Mouse (Mus musculus) limb, embryonic 10.5 days (tissue): ENCODE data around the gene Dmrta2. TPM values are rescaled to one million over a fixed set of nuclear protein-coding genes. Genes with fewer than 3 reads are reported as not detected.

Experiments used
- DNase-seq: peaks from one replicate; pipeline ENCODE4 v3.0.0-alpha.2; 2017; ENCODE audit warnings: low spot score
- H3K27ac ChIP-seq: fragments of 300-500 bp; sonication (generic); 2 replicates; pipeline ENCODE4 v1.5.1; 2016; ENCODE audit warnings: mild to moderate bottlenecking
- H3K27me3 ChIP-seq: fragments of 300-500 bp; sonication (generic); 2 replicates; pipeline ENCODE4 v1.6.1; 2016; ENCODE audit warnings: low read depth, mild to moderate bottlenecking; ENCODE audit not compliant: poor library complexity, severe bottlenecking
- H3K36me3 ChIP-seq: fragments of 300-500 bp; sonication (generic); 2 replicates; pipeline ENCODE4 v1.6.1; 2016; ENCODE audit warnings: mild to moderate bottlenecking, moderate library complexity
- H3K4me1 ChIP-seq: fragments of 300-500 bp; sonication (generic); 2 replicates; pipeline ENCODE4 v1.6.1; 2016
- H3K4me3 ChIP-seq: fragments of 300-500 bp; sonication (generic); 2 replicates; pipeline ENCODE4 v1.5.1; 2016; ENCODE audit warnings: mild to moderate bottlenecking, moderate library complexity
- H3K9me3 ChIP-seq: fragments of 300-500 bp; sonication (generic); replicated peaks from 2 replicates; pipeline ENCODE4 v1.6.1; 2016; ENCODE audit warnings: mild to moderate bottlenecking
- WGBS: fragments of 180-500 bp; shearing (Covaris S2); methylation state at CpG from one replicate; pipeline ENCODE4 v1.1.7; 2016; 5-methylcytosine and 5-hydroxymethylcytosine counted together
- polyA plus RNA-seq: library from polyadenylated mRNA; unstranded; fragments of >200 nt; fragmentation: Nextera tagmentation; extraction: Ambion mirVana; gene quantifications from 2 replicates; pipeline ENCODE4 v1.2.1, GENCODE M21; 2016

Dmrta2 gene
- polyA plus RNA-seq, 1 experiment from 2014 or later, result 0.20 TPM

DNA sequence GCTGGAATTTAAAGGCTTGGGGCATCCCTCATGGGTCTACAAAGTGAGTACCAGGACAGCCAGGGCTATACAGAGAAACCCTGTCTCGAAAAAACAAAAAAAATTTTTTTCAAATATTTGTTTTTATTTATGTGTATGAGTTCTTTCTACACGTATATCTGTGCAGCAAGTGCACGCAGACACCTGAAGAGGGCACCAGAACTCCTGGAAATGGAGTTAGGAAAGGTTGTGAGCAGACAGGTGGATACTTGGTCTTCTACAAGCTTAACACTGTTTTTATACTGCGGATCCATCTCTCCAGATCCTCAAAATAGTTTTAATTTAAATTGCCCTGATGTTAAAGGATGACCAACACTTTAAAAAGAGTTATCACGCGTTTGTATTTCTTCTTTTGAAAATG, 11.4 kb downstream of the Dmrta2 start:
- Histone ChIP-seq H3K27ac (no peak overlapping the region), H3K36me3 (no peaks in the 10 kb centered on the region), H3K4me1 (peaks cover 8% of the 10 kb centered on the region; the same call in 1 of the 2 replicates), H3K9me3 (no peaks in the 10 kb centered on the region), H3K27me3 (peaks cover 98% of the 10 kb centered on the region), H3K4me3 (no peak overlapping the region)
- DNase-seq, result no peak
- WGBS, result 33% methylated on average over 6 of the region's 6 CpGs

DNA sequence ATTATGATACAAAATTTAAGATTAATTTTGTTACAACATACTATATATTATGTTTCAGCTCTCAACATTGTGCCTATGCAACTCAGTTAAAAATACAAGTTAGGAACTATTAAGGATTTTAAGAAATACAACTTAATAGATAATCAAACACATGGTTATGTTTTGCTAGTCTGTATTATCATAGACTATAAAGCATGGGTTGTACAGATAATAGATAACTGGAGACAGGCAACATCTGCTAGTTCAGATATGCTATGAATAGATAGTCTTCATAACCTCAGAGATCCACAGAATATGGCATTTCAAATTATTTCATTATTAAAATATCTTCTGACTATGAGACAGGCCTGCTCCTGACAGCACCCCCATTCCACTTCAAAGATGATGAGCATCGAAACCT, 28.2 kb downstream of the Dmrta2 start:
- no peak for DNase-seq
- H3K36me3 ChIP-seq, result no peaks in the 10 kb centered on the region
- no peaks in the 10 kb centered on the region for H3K27me3 ChIP-seq
- H3K27ac ChIP-seq, result no peak overlapping the region
- H3K4me3 ChIP-seq, result no peak overlapping the region
- no peaks in the 10 kb centered on the region for H3K9me3 ChIP-seq
- no peaks in the 10 kb centered on the region for H3K4me1 ChIP-seq
- 96% methylated on average over 1 of the region's 1 CpGs for WGBS

DNA sequence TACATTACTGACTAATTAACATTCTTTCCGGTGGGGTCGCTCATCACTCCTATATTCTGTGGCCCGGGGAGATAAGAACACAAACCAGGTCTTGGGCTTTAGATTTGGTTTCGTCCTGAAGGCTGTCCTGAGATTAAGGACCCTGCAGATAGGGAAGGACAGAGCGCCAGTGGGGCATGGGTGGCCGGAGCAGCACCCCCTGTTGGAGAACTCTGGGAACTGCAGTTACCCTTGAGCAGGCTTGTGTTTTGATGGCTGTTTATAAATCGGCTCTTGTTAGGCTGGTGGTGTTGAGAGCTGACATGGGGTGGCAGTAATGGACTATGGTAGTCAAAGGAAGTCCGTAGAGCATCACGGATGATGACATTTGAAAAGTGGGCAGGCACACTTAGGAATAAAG, 41.3 kb downstream of the Dmrta2 start:
- DNase-seq, result no peak
- Histone ChIP-seq H3K4me1 (peaks cover 11% of the 10 kb centered on the region), H3K36me3 (no peaks in the 10 kb centered on the region), H3K27me3 (peaks cover 42% of the 10 kb centered on the region), H3K4me3 (no peak overlapping the region), H3K9me3 (no peaks in the 10 kb centered on the region), H3K27ac (no peak overlapping the region)
- 48% methylated on average over 9 of the region's 9 CpGs for WGBS

DNA sequence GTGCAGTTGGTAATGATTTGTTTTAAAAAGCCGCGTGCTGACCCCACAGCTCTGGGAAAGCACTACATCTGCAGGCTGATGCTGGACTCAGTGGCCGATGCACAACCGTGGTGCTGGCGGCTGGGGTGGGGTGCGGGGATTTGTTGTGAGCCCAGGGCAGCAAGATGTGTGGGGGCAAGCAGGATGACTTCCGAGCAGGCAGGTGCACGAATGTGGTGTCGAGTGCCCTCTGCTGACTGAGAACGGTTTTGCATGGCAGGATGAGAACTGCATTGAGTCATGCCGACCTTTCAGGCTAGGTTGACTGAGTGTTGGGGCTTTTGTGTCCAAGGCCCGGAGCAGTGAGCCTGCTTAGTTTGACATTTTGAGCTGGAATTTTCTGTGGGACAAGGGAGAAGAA, 42.4 kb downstream of the Dmrta2 start:
- WGBS, result 14% methylated on average over 12 of the region's 12 CpGs
- Histone ChIP-seq H3K4me3 (no peak overlapping the region; the same call in 1 of the 2 replicates), H3K9me3 (no peaks in the 10 kb centered on the region), H3K27ac (no peak overlapping the region), H3K36me3 (no peaks in the 10 kb centered on the region), H3K4me1 (peaks cover 11% of the 10 kb centered on the region), H3K27me3 (peaks cover 42% of the 10 kb centered on the region)
- peak; percentile 85 for DNase-seq

DNA sequence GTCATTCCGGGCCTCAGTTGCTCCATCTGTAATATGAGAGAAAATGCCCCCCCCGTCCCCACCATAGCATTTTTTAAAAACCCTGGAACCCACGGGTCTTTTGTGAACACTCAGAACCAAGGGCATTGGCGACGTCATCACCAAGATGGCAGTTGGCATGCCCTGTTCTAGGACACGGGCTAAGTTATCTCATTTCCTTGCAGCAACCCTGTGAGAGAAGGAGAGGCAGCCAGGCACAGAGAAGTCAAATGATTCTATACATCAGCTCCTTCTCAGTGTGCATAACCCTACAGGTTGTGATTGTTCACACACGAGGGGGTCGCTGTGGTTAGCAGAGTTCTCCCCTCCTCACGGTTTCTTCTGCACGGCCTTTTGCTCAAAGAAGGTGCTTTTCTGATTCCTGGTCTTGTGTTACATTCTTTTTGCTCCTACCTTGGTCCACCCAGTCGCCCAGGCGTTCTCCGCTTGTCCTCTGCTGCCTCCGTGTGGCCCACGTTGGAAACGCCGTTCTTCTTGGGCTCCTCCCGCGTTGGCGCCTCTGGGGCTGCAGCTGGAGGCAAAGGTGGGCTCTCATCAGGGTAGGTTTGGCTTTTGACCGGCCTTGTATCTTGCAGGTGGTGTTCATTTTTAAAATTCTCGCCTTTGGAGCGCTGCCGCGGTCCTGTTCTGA, 44.2 kb downstream of the Dmrta2 start:
- WGBS, result 17% methylated on average over 25 of the region's 25 CpGs
- peak; percentile 94 for DNase-seq
- H3K4me1 ChIP-seq, result peaks cover 11% of the 10 kb centered on the region
- 0 out of 2 replicates have a peak overlapping the region, but pooled peaks have one; percentile 11 for H3K4me3 ChIP-seq
- H3K27me3 ChIP-seq, result peaks cover 42% of the 10 kb centered on the region
- no peaks in the 10 kb centered on the region for H3K9me3 ChIP-seq
- no peaks in the 10 kb centered on the region for H3K36me3 ChIP-seq
- no peak overlapping the region for H3K27ac ChIP-seq

DNA sequence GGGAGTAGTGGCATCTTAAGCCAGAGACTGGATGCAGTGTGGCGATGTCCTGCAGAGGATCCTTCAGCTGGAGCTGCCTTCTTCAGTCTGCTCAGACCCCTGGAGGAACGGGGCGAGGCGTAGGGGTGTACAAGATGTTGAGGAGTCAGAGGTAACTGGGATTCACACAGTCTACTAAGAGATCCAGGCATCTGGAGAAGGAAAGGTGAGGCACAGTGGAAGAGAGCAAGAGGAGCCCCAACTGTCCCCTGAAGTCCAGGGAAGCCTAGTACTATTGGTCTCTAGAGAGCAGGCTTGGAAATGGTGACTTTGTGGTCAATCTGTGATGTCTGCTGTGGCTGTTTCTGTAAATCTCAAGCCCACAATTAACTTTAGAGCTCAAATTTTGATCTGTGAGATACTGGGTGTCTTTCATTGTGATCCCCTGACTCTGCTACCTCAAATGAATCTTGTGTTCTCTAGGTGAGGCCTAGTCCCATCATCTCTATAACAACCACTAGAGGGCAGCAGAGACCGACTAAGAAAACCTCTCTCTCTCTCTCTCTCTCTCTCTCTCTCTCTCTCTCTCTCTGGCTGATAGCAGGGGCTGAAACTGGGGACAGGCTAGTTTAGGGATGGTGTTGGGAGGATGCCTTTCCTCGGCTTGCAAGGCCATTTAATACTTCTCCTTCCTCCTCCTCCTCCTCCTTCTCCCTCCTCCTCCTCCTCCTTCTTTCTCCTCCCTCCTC, 50.8 kb downstream of the Dmrta2 start:
- Histone ChIP-seq H3K9me3 (no peaks in the 10 kb centered on the region), H3K27ac (no peak overlapping the region), H3K36me3 (no peaks in the 10 kb centered on the region), H3K4me1 (no peaks in the 10 kb centered on the region), H3K27me3 (peaks cover 18% of the 10 kb centered on the region; the same call in 1 of the 2 replicates), H3K4me3 (no peak overlapping the region)
- 59% methylated on average over 6 of the region's 6 CpGs for WGBS
- DNase-seq, result peak; percentile 50

DNA sequence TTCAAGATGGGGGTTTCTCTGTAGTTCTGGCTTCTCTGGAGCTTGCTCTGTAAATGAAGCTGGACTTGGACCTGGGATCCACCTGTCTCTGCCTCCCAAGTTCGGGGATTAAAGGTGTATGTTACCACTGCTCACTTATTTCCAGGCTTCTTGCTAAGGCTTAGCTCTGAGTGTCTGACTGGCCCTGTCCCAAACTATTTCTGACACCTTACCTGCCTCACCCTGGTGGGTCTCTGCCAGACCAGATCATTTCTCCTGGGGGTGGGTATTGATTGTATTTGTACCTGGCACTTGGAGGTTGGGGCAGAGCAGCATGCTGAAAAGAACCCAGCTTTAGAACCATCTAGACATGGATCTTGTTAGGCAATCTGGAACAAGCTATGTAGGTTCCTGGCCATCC, 51.6 kb downstream of the Dmrta2 start:
- H3K9me3 ChIP-seq, result no peaks in the 10 kb centered on the region
- DNase-seq, result no peak
- no peaks in the 10 kb centered on the region for H3K4me1 ChIP-seq
- WGBS, result 78% methylated on average over 1 of the region's 1 CpGs
- no peak overlapping the region for H3K27ac ChIP-seq
- H3K36me3 ChIP-seq, result no peaks in the 10 kb centered on the region
- peaks cover 15% of the 10 kb centered on the region; the same call in 1 of the 2 replicates for H3K27me3 ChIP-seq
- H3K4me3 ChIP-seq, result no peak overlapping the region
